Mouse (Mus musculus): Measurements from ENCODE around the gene Mrps12.

GRCm38 (mm10) chr7:28756079-28756478 is 14.5 kb upstream of the Mrps12 start, which contains the start of gene Ccer2:
- TF ChIP-seq POLR2A (IDR thresholded peaks at IDR 0.05; ENCODE audit: borderline replicate concordance, extremely low read depth, low read depth, low read length) (no peak), CTCF (IDR thresholded peaks at IDR 0.05; ENCODE audit: insufficient read depth, low read length) (no peak)
